Mouse (Mus musculus) Patski (cell line): ENCODE data around the gene Gm8871. TPM values are rescaled to one million over a fixed set of nuclear protein-coding genes. Genes with fewer than 3 reads are reported as not detected.
"Not testable (repeated sequence)": the region's sequence is repeated elsewhere in the genome, so short reads cannot be mapped to it uniquely, and the experiment has no call there.

Source experiments
- ATAC-seq: fragments of 100-300 bp; one replicate; pipeline ENCODE4 v1.8.0; 2021
- CTCF ChIA-PET: fragments of 350-600 bp; sonication (Branson Sonifier 250); formaldehyde crosslinking; loops from one replicate; lab custom pipeline; 2022; ENCODE audit warnings: inconsistent platforms; lab: Charles Lee
- POLR2A ChIA-PET: fragments of 350-600 bp; sonication (Branson Sonifier 250); formaldehyde crosslinking; loops from one replicate; lab custom pipeline; 2022; ENCODE audit warnings: antibody characterized with exemption, inconsistent platforms; lab: Charles Lee
- DNase-seq: peaks from one replicate; pipeline ENCODE4 v3.0.0-alpha.2; 2011; ENCODE audit warnings: low read depth, low spot score
- H3K27me3 ChIP-seq: fragments of 371-371 bp; one replicate; pipeline ENCODE4 v1.5.1; 2021
- in situ Hi-C: fragments of 300-500 bp; cut with MboI; formaldehyde crosslinking; loops from 3 replicates; pipeline ENCODE4 v1.11.1; 2018; ENCODE audit warnings: low pct_unique_long_range_greater_than_20kb, mixed read lengths
- polyA plus RNA-seq: library from polyadenylated mRNA; unstranded; gene quantifications from one replicate; pipeline ENCODE4 v1.2.3, GENCODE M21; 2021

The Gm8871 gene
- not detected for polyA plus RNA-seq

- H3K27me3 ChIP-seq, CTCF ChIA-PET, ATAC-seq, in situ Hi-C loops, POLR2A ChIA-PET, DNase-seq: not testable (repeated sequence)
These were observed at the start of gene Gm8871, which contains the start of gene Gm8857 for GRCm38 (mm10) chr5:10947505-10947904. Gene Gm8871, plus strand, starts transcription at chr5:10947805. Gene Gm8857, plus strand, starts transcription at chr5:10947807.

- ATAC-seq, DNase-seq, POLR2A ChIA-PET, H3K27me3 ChIP-seq, CTCF ChIA-PET, in situ Hi-C loops: not testable (repeated sequence)
These were observed 5.9 kb downstream of the Gm8871 start for GRCm38 (mm10) chr5:10953512-10953911.

GRCm38 (mm10) chr5:10958057-10958456 is 10.5 kb downstream of the Gm8871 start:
- in situ Hi-C loops, CTCF ChIA-PET, ATAC-seq, DNase-seq, H3K27me3 ChIP-seq, POLR2A ChIA-PET: not testable (repeated sequence)

Other genes with a start within 250 kb of the Gm8871 start
- gene Gm8857, start within 50 bp of the Gm8871 start, polyA plus RNA-seq: not detected
- not detected for gene Gm8879, start 179.8 kb downstream of the Gm8871 start, polyA plus RNA-seq
- not detected for gene Gm5861, start 235.3 kb downstream of the Gm8871 start, polyA plus RNA-seq